Mouse (Mus musculus) ES-Bruce4 (cell line): ENCODE measurements around the gene Carhsp1. TPM values are rescaled to one million over a fixed set of nuclear protein-coding genes. Genes with fewer than 3 reads are reported as not detected.

ENCODE experiments used
- H3K27ac ChIP-seq: 2 replicates; pipeline ENCODE4 v1.5.1; 2012; ENCODE audit warnings: low read length, inconsistent platforms; ENCODE audit not compliant: insufficient read depth
- H3K27me3 ChIP-seq: 2 replicates; pipeline ENCODE4 v1.6.1; 2012; ENCODE audit warnings: mild to moderate bottlenecking, low read length, inconsistent platforms; ENCODE audit not compliant: control insufficient read depth, poor library complexity, insufficient read depth, severe bottlenecking
- H3K36me3 ChIP-seq: 2 replicates; pipeline ENCODE4 v1.6.1; 2012; ENCODE audit warnings: inconsistent platforms, mild to moderate bottlenecking, low read length, moderate library complexity; ENCODE audit not compliant: control insufficient read depth, poor library complexity, insufficient read depth, severe bottlenecking
- H3K4me1 ChIP-seq: one replicate; pipeline ENCODE4 v1.8.1; 2011; ENCODE audit warnings: low read length; ENCODE audit not compliant: control insufficient read depth, insufficient read depth
- H3K4me3 ChIP-seq: 2 replicates; pipeline ENCODE4 v1.5.1; 2011; ENCODE audit warnings: low read depth, mild to moderate bottlenecking, low read length
- H3K9ac ChIP-seq: 2 replicates; pipeline ENCODE4 v1.6.1; 2012; ENCODE audit warnings: low read depth, mild to moderate bottlenecking, inconsistent platforms; ENCODE audit not compliant: poor library complexity, severe bottlenecking
- H3K9me3 ChIP-seq: replicated peaks from 2 replicates; pipeline ENCODE4 v1.6.1; 2012; ENCODE audit warnings: mild to moderate bottlenecking, low read length, inconsistent platforms; ENCODE audit not compliant: control insufficient read depth, poor library complexity, insufficient read depth, severe bottlenecking
- CTCF ChIP-seq: IDR thresholded peaks from one replicate; pipeline ENCODE4 v1.8.1; 2011; ENCODE audit warnings: low read depth, low read length
- EP300 ChIP-seq: IDR thresholded peaks from 2 replicates; pipeline ENCODE4 v1.6.1; 2011; ENCODE audit warnings: low read depth, low read length; ENCODE audit not compliant: insufficient read depth
- POLR2A ChIP-seq: IDR thresholded peaks from one replicate; pipeline ENCODE4 v1.8.1; 2011; ENCODE audit warnings: low read length; ENCODE audit not compliant: insufficient read depth
- polyA plus RNA-seq: library from polyadenylated mRNA; stranded (reverse); fragments of >200 nt; gene quantifications from 2 replicates; pipeline ENCODE4 v1.2.4, GENCODE M21; 2011; ENCODE audit warnings: low read depth; ENCODE audit not compliant: missing spikeins, insufficient read depth, insufficient read length

Carhsp1 gene
- polyA plus RNA-seq, result 63.1 and 65.8 TPM in 2 replicates

- peak; percentile 89 for TF ChIP-seq POLR2A
- TF ChIP-seq EP300, result 0 out of 2 replicates have a peak, but pooled peaks have one; percentile 3
- TF ChIP-seq CTCF, result no peak
- peaks cover 14% of the 10 kb centered on the region for H3K4me1 ChIP-seq
- no peaks in the 10 kb centered on the region for H3K36me3 ChIP-seq
Measured at GRCm38 (mm10) chr16:8671551-8672349, at the start of gene Carhsp1. Gene Carhsp1, minus strand, starts transcription at chr16:8672155.

GRCm38 (mm10) chr16:8720447-8720846 lies 48.5 kb upstream of the Carhsp1 start:
- Histone ChIP-seq H3K36me3 (peaks cover 16% of the 10 kb centered on the region), H3K9ac (no peak overlapping the region), H3K27me3 (no peaks in the 10 kb centered on the region), H3K4me3 (no peak overlapping the region), H3K9me3 (no peaks in the 10 kb centered on the region), H3K4me1 (peaks cover 4% of the 10 kb centered on the region), H3K27ac (no peak overlapping the region)
- no peak for TF ChIP-seq POLR2A
- no peak for TF ChIP-seq CTCF
- TF ChIP-seq EP300, result no peak

More at GRCm38 (mm10) chr16:8671551-8672349, at the start of gene Carhsp1:
- Histone ChIP-seq H3K9me3 (no peaks in the 10 kb centered on the region), H3K9ac (peak within 1 kb of the TSS; percentile 58), H3K4me3 (peak within 1 kb of the TSS; percentile 72), H3K27ac (peak within 1 kb of the TSS; percentile 32), H3K27me3 (no peaks in the 10 kb centered on the region)

DNA sequence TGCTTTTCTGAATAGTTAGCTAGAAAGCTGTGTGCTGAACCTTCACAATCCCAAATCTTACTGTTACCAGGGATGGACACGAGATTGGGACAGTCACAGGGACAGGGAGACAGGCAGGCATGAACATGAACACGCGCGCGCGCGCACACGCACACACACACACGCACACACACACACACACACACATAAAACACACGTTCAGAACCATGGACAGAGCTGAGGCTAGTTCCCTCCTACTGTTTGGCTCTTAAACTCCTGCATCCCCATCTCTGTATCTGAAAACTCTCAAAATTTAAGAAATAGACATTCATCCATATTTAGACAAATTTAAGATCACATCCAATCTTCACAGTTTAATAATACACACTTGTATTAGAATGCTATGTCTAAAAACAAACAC lies 45.8 kb upstream of the Carhsp1 start:
- TF ChIP-seq CTCF (no peak), POLR2A (no peak), EP300 (no peak)
- H3K36me3 ChIP-seq, result peaks cover 43% of the 10 kb centered on the region
- no peak overlapping the region for H3K9ac ChIP-seq
- no peaks in the 10 kb centered on the region for H3K9me3 ChIP-seq
- no peaks in the 10 kb centered on the region for H3K27me3 ChIP-seq
- no peak overlapping the region for H3K4me3 ChIP-seq
- H3K27ac ChIP-seq, result no peak overlapping the region
- peaks cover 2% of the 10 kb centered on the region for H3K4me1 ChIP-seq

DNA sequence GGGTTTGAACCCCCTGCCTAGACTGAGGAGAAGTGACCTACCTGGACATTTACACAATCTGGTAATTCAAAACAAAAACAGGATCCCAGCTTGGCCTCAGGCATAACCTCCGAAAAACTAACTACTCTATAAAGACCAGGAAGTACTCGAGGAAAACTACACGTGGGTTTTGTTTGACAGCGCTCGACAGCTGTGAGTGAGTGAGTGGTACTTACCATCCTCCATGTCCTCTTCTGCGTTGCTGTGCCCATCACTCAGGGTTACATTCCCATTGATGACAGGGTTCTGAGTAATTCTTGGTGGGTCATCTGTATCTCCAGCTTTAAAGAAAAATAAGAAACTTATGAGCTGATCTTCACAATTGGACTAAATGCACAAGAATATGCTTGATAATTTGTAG lies 44.3 kb upstream of the Carhsp1 start:
- Histone ChIP-seq H3K27me3 (no peaks in the 10 kb centered on the region), H3K36me3 (peaks cover 54% of the 10 kb centered on the region), H3K4me3 (no peak overlapping the region), H3K9ac (no peak overlapping the region), H3K27ac (no peak overlapping the region), H3K9me3 (no peaks in the 10 kb centered on the region), H3K4me1 (peaks cover 4% of the 10 kb centered on the region)
- TF ChIP-seq EP300, result no peak
- no peak for TF ChIP-seq CTCF
- no peak for TF ChIP-seq POLR2A

GRCm38 (mm10) chr16:8715513-8716080 lies 43.6 kb upstream of the Carhsp1 start:
- Histone ChIP-seq H3K27me3 (no peaks in the 10 kb centered on the region), H3K36me3 (peaks cover 61% of the 10 kb centered on the region), H3K27ac (no peak overlapping the region), H3K9ac (no peak overlapping the region), H3K4me3 (no peak overlapping the region), H3K4me1 (peaks cover 4% of the 10 kb centered on the region), H3K9me3 (no peaks in the 10 kb centered on the region)
- TF ChIP-seq EP300, result no peak
- no peak for TF ChIP-seq CTCF
- no peak for TF ChIP-seq POLR2A

DNA sequence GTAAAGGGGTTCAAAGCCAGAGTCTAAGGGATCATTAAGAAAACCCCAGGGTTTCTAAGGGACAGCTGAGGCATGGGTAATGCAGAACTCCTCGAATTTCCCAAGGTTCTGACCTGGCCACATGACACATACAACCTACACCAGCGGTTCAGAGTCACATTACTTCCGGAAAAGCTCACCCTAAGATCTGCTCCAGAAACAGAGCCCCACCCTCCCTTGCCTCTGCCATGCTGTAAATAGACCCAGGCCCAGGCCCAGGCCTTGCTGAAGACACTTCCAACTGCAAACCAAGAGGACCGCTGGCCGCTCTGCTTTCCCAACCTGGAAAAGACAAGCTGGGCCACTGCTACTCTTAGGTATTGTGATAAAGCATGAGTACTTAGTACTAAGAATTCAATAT lies 42.9 kb upstream of the Carhsp1 start:
- Histone ChIP-seq H3K4me1 (peaks cover 4% of the 10 kb centered on the region), H3K9me3 (no peaks in the 10 kb centered on the region), H3K27me3 (no peaks in the 10 kb centered on the region), H3K9ac (no peak overlapping the region), H3K27ac (no peak overlapping the region), H3K4me3 (no peak overlapping the region), H3K36me3 (peaks cover 68% of the 10 kb centered on the region)
- no peak for TF ChIP-seq CTCF
